Mouse (Mus musculus) splenic B cell, adult 2 months (primary cell): Measurements from ENCODE around the gene Stmn1.

Source experiments
- DNase-seq: peaks from one replicate; pipeline ENCODE4 v3.0.0-alpha.2; 2011; ENCODE audit warnings: low read depth, low spot score
- H3K27me3 ChIP-seq: 2 replicates; pipeline ENCODE4 v1.6.1; 2012; ENCODE audit warnings: mild to moderate bottlenecking, low read length, moderate library complexity, mixed read lengths; ENCODE audit not compliant: control insufficient read depth, poor library complexity, insufficient read depth, severe bottlenecking
- H3K36me3 ChIP-seq: 2 replicates; pipeline ENCODE4 v1.6.1; 2012; ENCODE audit warnings: mild to moderate bottlenecking, low read length, moderate library complexity, mixed read lengths; ENCODE audit not compliant: control insufficient read depth, poor library complexity, insufficient read depth, severe bottlenecking

The Stmn1 gene

GRCm38 (mm10) chr4:134449595-134450391 lies 18.3 kb upstream of the Stmn1 start:
- H3K36me3 ChIP-seq: no peaks in the 10 kb centered on the region
- DNase-seq: no peak
- no peaks in the 10 kb centered on the region for H3K27me3 ChIP-seq

- H3K36me3 ChIP-seq: no peaks in the 10 kb centered on the region
- no peaks in the 10 kb centered on the region for H3K27me3 ChIP-seq
- DNase-seq: no peak
These were observed 17.5 kb upstream of the Stmn1 start for GRCm38 (mm10) chr4:134450392-134451195.

GRCm38 (mm10) chr4:134451484-134451883 lies 16.6 kb upstream of the Stmn1 start:
- DNase-seq: no peak
- Histone ChIP-seq H3K36me3 (no peaks in the 10 kb centered on the region), H3K27me3 (no peaks in the 10 kb centered on the region)

GRCm38 (mm10) chr4:134453619-134454400 lies 14.3 kb upstream of the Stmn1 start:
- no peak for DNase-seq
- Histone ChIP-seq H3K36me3 (no peaks in the 10 kb centered on the region), H3K27me3 (no peaks in the 10 kb centered on the region)

- no peak for DNase-seq
- Histone ChIP-seq H3K36me3 (no peaks in the 10 kb centered on the region), H3K27me3 (no peaks in the 10 kb centered on the region)
These were observed 12.8 kb upstream of the Stmn1 start for GRCm38 (mm10) chr4:134455310-134455709.

- H3K36me3 ChIP-seq: no peaks in the 10 kb centered on the region
- no peaks in the 10 kb centered on the region for H3K27me3 ChIP-seq
- no peak for DNase-seq
These were observed 10.8 kb upstream of the Stmn1 start for GRCm38 (mm10) chr4:134457130-134457825.

- Histone ChIP-seq H3K27me3 (no peaks in the 10 kb centered on the region), H3K36me3 (no peaks in the 10 kb centered on the region)
- DNase-seq: no peak
These were observed 9.3 kb upstream of the Stmn1 start for GRCm38 (mm10) chr4:134458856-134459255.

- H3K27me3 ChIP-seq: no peaks in the 10 kb centered on the region
- no peaks in the 10 kb centered on the region for H3K36me3 ChIP-seq
- peak; percentile 61 for DNase-seq
These were observed 7.8 kb upstream of the Stmn1 start for GRCm38 (mm10) chr4:134460277-134460676.

GRCm38 (mm10) chr4:134461252-134461651 lies 6.9 kb upstream of the Stmn1 start:
- no peak for DNase-seq
- Histone ChIP-seq H3K27me3 (no peaks in the 10 kb centered on the region), H3K36me3 (no peaks in the 10 kb centered on the region)

GRCm38 (mm10) chr4:134465789-134466188 lies 2.3 kb upstream of the Stmn1 start:
- Histone ChIP-seq H3K27me3 (no peaks in the 10 kb centered on the region), H3K36me3 (no peaks in the 10 kb centered on the region)
- DNase-seq: no peak

GRCm38 (mm10) chr4:134466381-134467262 lies 1.5 kb upstream of the Stmn1 start:
- DNase-seq: no peak
- Histone ChIP-seq H3K36me3 (no peaks in the 10 kb centered on the region), H3K27me3 (no peaks in the 10 kb centered on the region)

GRCm38 (mm10) chr4:134467435-134468214 lies 495 bp upstream of the Stmn1 start:
- no peaks in the 10 kb centered on the region for H3K27me3 ChIP-seq
- no peaks in the 10 kb centered on the region for H3K36me3 ChIP-seq
- no peak for DNase-seq
